Mouse (Mus musculus): ENCODE measurements at regions not wholly inside any gene's neighbourhood (a gene's known extent, or its start where the extent isn't known, plus 50 kb on each side); places are given as distances from the start of the nearest gene placed in this dataset.

- H3K9ac ChIP-seq (ENCODE audit: low read depth, low read length): no peak overlapping the region
- H3K4me2 ChIP-seq (replicated peaks; ENCODE audit: low read depth, low read length): no peak overlapping the region
- H3K27me3 ChIP-seq (ENCODE audit: control insufficient read depth, insufficient read depth, low read length): no peaks in the 10 kb centered on the region
- no peak for ATAC-seq (ENCODE audit: low FRiP score, low TSS enrichment)
- no peaks in the 10 kb centered on the region for H3K36me3 ChIP-seq (ENCODE audit: control insufficient read depth, insufficient read depth, low read length)
- H3K4me1 ChIP-seq (ENCODE audit: control insufficient read depth, insufficient read depth, low read length): no peaks in the 10 kb centered on the region
- H3K27ac ChIP-seq (ENCODE audit: low read depth, low read length): no peak overlapping the region
- H3K9me3 ChIP-seq (ENCODE audit: control insufficient read depth, low read length): no peaks in the 10 kb centered on the region
- 93% methylated on average over 1 of the region's 1 CpGs for WGBS
- H3K4me3 ChIP-seq (ENCODE audit: low read length): no peak overlapping the region
Measured at GRCm38 (mm10) chr1:94298395-94298794, 246.0 kb upstream of the Pdcd1 start.

- Histone ChIP-seq H3K36me3 (ENCODE audit: control insufficient read depth, insufficient read depth, low read length) (no peaks in the 10 kb centered on the region), H3K9ac (ENCODE audit: low read depth, low read length) (no peak overlapping the region), H3K4me1 (ENCODE audit: control insufficient read depth, insufficient read depth, low read length) (no peaks in the 10 kb centered on the region), H3K27ac (ENCODE audit: low read depth, low read length) (no peak overlapping the region), H3K4me2 (replicated peaks; ENCODE audit: low read depth, low read length) (no peak overlapping the region), H3K4me3 (ENCODE audit: low read length) (no peak overlapping the region), H3K27me3 (ENCODE audit: control insufficient read depth, insufficient read depth, low read length) (no peaks in the 10 kb centered on the region), H3K9me3 (ENCODE audit: control insufficient read depth, low read length) (no peaks in the 10 kb centered on the region)
- no peak for ATAC-seq (ENCODE audit: low FRiP score, low TSS enrichment)
- 80% methylated on average over 4 of the region's 4 CpGs for WGBS
Measured at GRCm38 (mm10) chr1:94272569-94272968, 220.2 kb upstream of the Pdcd1 start.

- ATAC-seq (ENCODE audit: low FRiP score, low TSS enrichment): no peak
- no peak overlapping the region for H3K27ac ChIP-seq (ENCODE audit: low read depth, low read length)
- H3K36me3 ChIP-seq (ENCODE audit: control insufficient read depth, insufficient read depth, low read length): no peaks in the 10 kb centered on the region
Measured at GRCm38 (mm10) chr1:94263313-94263712, 211.0 kb upstream of the Pdcd1 start.

GRCm38 (mm10) chr1:94235426-94235825 is 183.1 kb upstream of the Pdcd1 start:
- H3K27me3 ChIP-seq (ENCODE audit: control insufficient read depth, insufficient read depth, low read length): no peaks in the 10 kb centered on the region
- 47% methylated on average over 1 of the region's 1 CpGs for WGBS
- no peak overlapping the region for H3K9ac ChIP-seq (ENCODE audit: low read depth, low read length)
- no peak overlapping the region for H3K4me2 ChIP-seq (replicated peaks; ENCODE audit: low read depth, low read length)
- no peak for ATAC-seq (ENCODE audit: low FRiP score, low TSS enrichment)
- H3K9me3 ChIP-seq (ENCODE audit: control insufficient read depth, low read length): no peaks in the 10 kb centered on the region
- H3K27ac ChIP-seq (ENCODE audit: low read depth, low read length): no peak overlapping the region
- no peaks in the 10 kb centered on the region for H3K36me3 ChIP-seq (ENCODE audit: control insufficient read depth, insufficient read depth, low read length)
- H3K4me1 ChIP-seq (ENCODE audit: control insufficient read depth, insufficient read depth, low read length): no peaks in the 10 kb centered on the region
- no peak overlapping the region for H3K4me3 ChIP-seq (ENCODE audit: low read length)

More at GRCm38 (mm10) chr1:94263313-94263712, 211.0 kb upstream of the Pdcd1 start:
- Histone ChIP-seq H3K9me3 (ENCODE audit: control insufficient read depth, low read length) (no peaks in the 10 kb centered on the region; the same call in 1 of the 2 replicates), H3K27me3 (ENCODE audit: control insufficient read depth, insufficient read depth, low read length) (no peaks in the 10 kb centered on the region), H3K4me3 (ENCODE audit: low read length) (no peak overlapping the region), H3K4me1 (ENCODE audit: control insufficient read depth, insufficient read depth, low read length) (no peaks in the 10 kb centered on the region), H3K9ac (ENCODE audit: low read depth, low read length) (no peak overlapping the region), H3K4me2 (replicated peaks; ENCODE audit: low read depth, low read length) (no peak overlapping the region)
- 62% methylated on average over 8 of the region's 8 CpGs for WGBS

- no peak overlapping the region for H3K9ac ChIP-seq (ENCODE audit: low read depth, low read length)
- H3K36me3 ChIP-seq (ENCODE audit: control insufficient read depth, insufficient read depth, low read length): no peaks in the 10 kb centered on the region
- H3K9me3 ChIP-seq (ENCODE audit: control insufficient read depth, low read length): no peaks in the 10 kb centered on the region
- H3K4me2 ChIP-seq (replicated peaks; ENCODE audit: low read depth, low read length): no peak overlapping the region
- ATAC-seq (ENCODE audit: low FRiP score, low TSS enrichment): no peak
- H3K27me3 ChIP-seq (ENCODE audit: control insufficient read depth, insufficient read depth, low read length): no peaks in the 10 kb centered on the region
- no peak overlapping the region for H3K4me3 ChIP-seq (ENCODE audit: low read length)
- H3K27ac ChIP-seq (ENCODE audit: low read depth, low read length): no peak overlapping the region
- 53% methylated on average over 3 of the region's 3 CpGs for WGBS
- H3K4me1 ChIP-seq (ENCODE audit: control insufficient read depth, insufficient read depth, low read length): no peaks in the 10 kb centered on the region
Measured at GRCm38 (mm10) chr1:94221006-94221405, 168.7 kb upstream of the Pdcd1 start.

- no peak for ATAC-seq (ENCODE audit: low FRiP score, low TSS enrichment)
- no peak overlapping the region for H3K4me2 ChIP-seq (replicated peaks; ENCODE audit: low read depth, low read length)
- H3K9me3 ChIP-seq (ENCODE audit: control insufficient read depth, low read length): no peaks in the 10 kb centered on the region
- no peaks in the 10 kb centered on the region for H3K27me3 ChIP-seq (ENCODE audit: control insufficient read depth, insufficient read depth, low read length)
- no peak overlapping the region for H3K9ac ChIP-seq (ENCODE audit: low read depth, low read length)
- WGBS: 81% methylated on average over 2 of the region's 2 CpGs
- H3K4me1 ChIP-seq (ENCODE audit: control insufficient read depth, insufficient read depth, low read length): no peaks in the 10 kb centered on the region
- no peaks in the 10 kb centered on the region for H3K36me3 ChIP-seq (ENCODE audit: control insufficient read depth, insufficient read depth, low read length)
- no peak overlapping the region for H3K4me3 ChIP-seq (ENCODE audit: low read length)
- no peak overlapping the region for H3K27ac ChIP-seq (ENCODE audit: low read depth, low read length)
Measured at GRCm38 (mm10) chr1:94217407-94217806, 165.1 kb upstream of the Pdcd1 start.

GRCm38 (mm10) chr1:94208929-94209328 is 156.6 kb upstream of the Pdcd1 start:
- Histone ChIP-seq H3K27ac (ENCODE audit: low read depth, low read length) (no peak overlapping the region), H3K4me2 (replicated peaks; ENCODE audit: low read depth, low read length) (no peak overlapping the region), H3K27me3 (ENCODE audit: control insufficient read depth, insufficient read depth, low read length) (no peaks in the 10 kb centered on the region), H3K9ac (ENCODE audit: low read depth, low read length) (no peak overlapping the region), H3K4me3 (ENCODE audit: low read length) (no peak overlapping the region), H3K9me3 (ENCODE audit: control insufficient read depth, low read length) (no peaks in the 10 kb centered on the region), H3K36me3 (ENCODE audit: control insufficient read depth, insufficient read depth, low read length) (no peaks in the 10 kb centered on the region), H3K4me1 (ENCODE audit: control insufficient read depth, insufficient read depth, low read length) (no peaks in the 10 kb centered on the region)
- WGBS: 73% methylated on average over 4 of the region's 4 CpGs
- no peak for ATAC-seq (ENCODE audit: low FRiP score, low TSS enrichment)

- H3K4me1 ChIP-seq (ENCODE audit: control insufficient read depth, insufficient read depth, low read length): no peaks in the 10 kb centered on the region
- no peak overlapping the region for H3K4me3 ChIP-seq (ENCODE audit: low read length)
- no peaks in the 10 kb centered on the region for H3K27me3 ChIP-seq (ENCODE audit: control insufficient read depth, insufficient read depth, low read length)
- WGBS: 91% methylated on average over 7 of the region's 7 CpGs
- H3K9me3 ChIP-seq (ENCODE audit: control insufficient read depth, low read length): no peaks in the 10 kb centered on the region
- no peak overlapping the region for H3K4me2 ChIP-seq (replicated peaks; ENCODE audit: low read depth, low read length)
- no peak overlapping the region for H3K9ac ChIP-seq (ENCODE audit: low read depth, low read length)
- H3K36me3 ChIP-seq (ENCODE audit: control insufficient read depth, insufficient read depth, low read length): no peaks in the 10 kb centered on the region
- no peak for ATAC-seq (ENCODE audit: low FRiP score, low TSS enrichment)
- H3K27ac ChIP-seq (ENCODE audit: low read depth, low read length): no peak overlapping the region
Measured at GRCm38 (mm10) chr1:94207859-94208258, 155.5 kb upstream of the Pdcd1 start.

GRCm38 (mm10) chr1:94203281-94203680 is 150.9 kb upstream of the Pdcd1 start:
- H3K4me3 ChIP-seq (ENCODE audit: low read length): no peak overlapping the region
- H3K27me3 ChIP-seq (ENCODE audit: control insufficient read depth, insufficient read depth, low read length): no peaks in the 10 kb centered on the region
- H3K27ac ChIP-seq (ENCODE audit: low read depth, low read length): no peak overlapping the region
- no peaks in the 10 kb centered on the region for H3K36me3 ChIP-seq (ENCODE audit: control insufficient read depth, insufficient read depth, low read length)
- H3K4me2 ChIP-seq (replicated peaks; ENCODE audit: low read depth, low read length): no peak overlapping the region
- WGBS: 87% methylated on average over 3 of the region's 3 CpGs
- no peaks in the 10 kb centered on the region for H3K4me1 ChIP-seq (ENCODE audit: control insufficient read depth, insufficient read depth, low read length)
- ATAC-seq (ENCODE audit: low FRiP score, low TSS enrichment): no peak
- no peak overlapping the region for H3K9ac ChIP-seq (ENCODE audit: low read depth, low read length)
- H3K9me3 ChIP-seq (ENCODE audit: control insufficient read depth, low read length): no peaks in the 10 kb centered on the region

GRCm38 (mm10) chr1:94183876-94184275 is 131.5 kb upstream of the Pdcd1 start:
- no peak overlapping the region for H3K9ac ChIP-seq (ENCODE audit: low read depth, low read length)
- no peaks in the 10 kb centered on the region for H3K27me3 ChIP-seq (ENCODE audit: control insufficient read depth, insufficient read depth, low read length)
- H3K9me3 ChIP-seq (ENCODE audit: control insufficient read depth, low read length): no peaks in the 10 kb centered on the region
- WGBS: 91% methylated on average over 2 of the region's 2 CpGs
- H3K4me3 ChIP-seq (ENCODE audit: low read length): no peak overlapping the region
- no peaks in the 10 kb centered on the region for H3K36me3 ChIP-seq (ENCODE audit: control insufficient read depth, insufficient read depth, low read length)
- no peak overlapping the region for H3K27ac ChIP-seq (ENCODE audit: low read depth, low read length)
- no peak for ATAC-seq (ENCODE audit: low FRiP score, low TSS enrichment)
- no peak overlapping the region for H3K4me2 ChIP-seq (replicated peaks; ENCODE audit: low read depth, low read length)
- H3K4me1 ChIP-seq (ENCODE audit: control insufficient read depth, insufficient read depth, low read length): no peaks in the 10 kb centered on the region
